Mouse (Mus musculus) ES-E14 (cell line): ENCODE measurements at regions not wholly inside any gene's neighbourhood (a gene's known extent, or its start where the extent isn't known, plus 50 kb on each side); places are given as distances from the start of the nearest gene placed in this dataset.

Experiments
- DNase-seq: peaks from one replicate; pipeline ENCODE4 v3.0.0-alpha.2; 2013; ENCODE audit warnings: low read depth, low spot score
- H3K27ac ChIP-seq: 2 replicates; pipeline ENCODE4 v1.5.1; 2012; ENCODE audit warnings: low read depth, mild to moderate bottlenecking, low read length, moderate library complexity, mixed read lengths; ENCODE audit not compliant: poor library complexity, insufficient read depth, severe bottlenecking
- H3K36me3 ChIP-seq: 2 replicates; pipeline ENCODE4 v1.6.1; 2012; ENCODE audit warnings: mild to moderate bottlenecking, low read length, moderate library complexity, mixed read lengths; ENCODE audit not compliant: control insufficient read depth, poor library complexity, insufficient read depth, severe bottlenecking
- H3K4me1 ChIP-seq, 2 experiments: fragments of 150-350 bp in 1 of 2; sonication (generic) in 1 of 2; 2 replicates each; pipeline ENCODE4 v1.6.1; 2012; ENCODE audit warnings: low read length in 2 of 2, mild to moderate bottlenecking in 1 of 2, mixed read lengths in 1 of 2; ENCODE audit not compliant: control insufficient read depth in 2 of 2, insufficient read depth in 2 of 2, poor library complexity in 1 of 2
- H3K4me3 ChIP-seq, 2 experiments: fragments of 150-350 bp in 1 of 2; sonication (generic) in 1 of 2; 2 replicates each; pipeline ENCODE4 v1.5.1; 2012; ENCODE audit warnings: low read length in 2 of 2, low read depth in 1 of 2, mild to moderate bottlenecking in 1 of 2, mixed read lengths in 1 of 2; ENCODE audit not compliant: insufficient read depth in 1 of 2, poor library complexity in 1 of 2, severe bottlenecking in 1 of 2
- H3K9ac ChIP-seq: 2 replicates; pipeline ENCODE4 v1.6.1; 2012; ENCODE audit warnings: low read depth, mild to moderate bottlenecking, low read length, mixed read lengths; ENCODE audit not compliant: poor library complexity, insufficient read depth, severe bottlenecking
- H3K9me3 ChIP-seq: fragments of 150-350 bp; sonication (generic); 2 replicates; pipeline ENCODE4 v1.6.1; 2012; ENCODE audit warnings: low read depth, mild to moderate bottlenecking, low read length; ENCODE audit not compliant: control insufficient read depth, insufficient read depth
- CHD2 ChIP-seq: IDR thresholded peaks from 2 replicates; pipeline ENCODE4 v1.6.1; 2014; ENCODE audit warnings: mild to moderate bottlenecking, low read depth, low read length, inconsistent platforms
- HCFC1 ChIP-seq: IDR thresholded peaks from 2 replicates; pipeline ENCODE4 v1.6.1; 2012; ENCODE audit warnings: low read length, inconsistent platforms, borderline replicate concordance; ENCODE audit not compliant: insufficient read depth
- MAFK ChIP-seq: IDR thresholded peaks from 2 replicates; pipeline ENCODE4 v1.6.1; 2014; ENCODE audit warnings: mild to moderate bottlenecking, low read depth, low read length, inconsistent platforms; ENCODE audit not compliant: insufficient read depth
- ZC3H11A ChIP-seq: IDR thresholded peaks from 2 replicates; pipeline ENCODE4 v1.6.1; 2012; ENCODE audit warnings: low read depth, mild to moderate bottlenecking, inconsistent platforms, low read length, borderline replicate concordance
- ZNF384 ChIP-seq: IDR thresholded peaks from 2 replicates; pipeline ENCODE4 v1.6.1; 2012; ENCODE audit warnings: low read depth, low read length, inconsistent platforms
- in situ Hi-C, 2 experiments: fragments of 600-800 bp; cut with MboI; formaldehyde crosslinking; loops; one replicate each; pipeline ENCODE4 v1.15.1; 2025; ENCODE audit warnings: low sequenced_read_pairs in 2 of 2, inconsistent platforms in 1 of 2; ENCODE audit not compliant: unreplicated experiment in 2 of 2

GRCm38 (mm10) chr6:116906426-116907172 is 189.9 kb upstream of the Tmem72 start:
- H3K9ac ChIP-seq: no peak overlapping the region
- H3K9me3 ChIP-seq: no peaks in the 10 kb centered on the region
- no peaks in the 10 kb centered on the region for H3K4me1 ChIP-seq
- in situ Hi-C loops: no loop called here
- TF ChIP-seq ZC3H11A (no peak), CHD2 (no peak), HCFC1 (no peak), ZNF384 (no peak), MAFK (no peak)
- no peaks in the 10 kb centered on the region for H3K36me3 ChIP-seq
- no peak for DNase-seq
- no peak overlapping the region for H3K27ac ChIP-seq
- no peak overlapping the region for H3K4me3 ChIP-seq

- no peak overlapping the region for H3K9ac ChIP-seq
- TF ChIP-seq HCFC1 (no peak), CHD2 (no peak), ZNF384 (no peak), MAFK (no peak), ZC3H11A (no peak)
- no peaks in the 10 kb centered on the region for H3K36me3 ChIP-seq
- no peak overlapping the region for H3K4me3 ChIP-seq
- H3K27ac ChIP-seq: no peak overlapping the region
- no peaks in the 10 kb centered on the region for H3K4me1 ChIP-seq
- DNase-seq: no peak
- in situ Hi-C loops: no loop called here
- H3K9me3 ChIP-seq: no peaks in the 10 kb centered on the region
Measured at GRCm38 (mm10) chr6:116910607-116911006, 193.9 kb upstream of the Tmem72 start.

GRCm38 (mm10) chr6:116912161-116912560 is 195.4 kb upstream of the Tmem72 start:
- no peak overlapping the region for H3K27ac ChIP-seq
- H3K9me3 ChIP-seq: no peaks in the 10 kb centered on the region
- in situ Hi-C loops: no loop called here
- no peaks in the 10 kb centered on the region for H3K36me3 ChIP-seq
- H3K9ac ChIP-seq: no peak overlapping the region
- TF ChIP-seq ZC3H11A (no peak), HCFC1 (no peak), MAFK (no peak), CHD2 (no peak), ZNF384 (no peak)
- no peaks in the 10 kb centered on the region for H3K4me1 ChIP-seq
- no peak for DNase-seq
- no peak overlapping the region for H3K4me3 ChIP-seq

GRCm38 (mm10) chr6:116914073-116914472 is 197.4 kb upstream of the Tmem72 start:
- no peaks in the 10 kb centered on the region for H3K4me1 ChIP-seq
- no peak overlapping the region for H3K9ac ChIP-seq
- H3K9me3 ChIP-seq: no peaks in the 10 kb centered on the region
- TF ChIP-seq MAFK: no peak
- TF ChIP-seq ZC3H11A: no peak
- no peak for TF ChIP-seq CHD2
- no peak for TF ChIP-seq ZNF384
- no peak for TF ChIP-seq HCFC1
- no peak overlapping the region for H3K27ac ChIP-seq
- H3K36me3 ChIP-seq: no peaks in the 10 kb centered on the region
- no peak overlapping the region for H3K4me3 ChIP-seq
- DNase-seq: no peak
- in situ Hi-C loops: no loop called here

- Histone ChIP-seq H3K36me3 (no peaks in the 10 kb centered on the region), H3K27ac (no peak overlapping the region)
- no peak for TF ChIP-seq HCFC1
- no peak for TF ChIP-seq ZC3H11A
- no peak for TF ChIP-seq MAFK
- no peak for TF ChIP-seq ZNF384
- TF ChIP-seq CHD2: no peak
Measured at GRCm38 (mm10) chr6:116935024-116935423, 218.3 kb upstream of the Tmem72 start.

More at GRCm38 (mm10) chr6:116935024-116935423, 218.3 kb upstream of the Tmem72 start:
- Histone ChIP-seq H3K9ac (no peak overlapping the region), H3K4me3 (no peak overlapping the region), H3K9me3 (no peaks in the 10 kb centered on the region), H3K4me1 (no peaks in the 10 kb centered on the region)
- DNase-seq: no peak
- in situ Hi-C loops: no loop called here
